Mouse (Mus musculus) stomach, embryonic 14.5 days (tissue): ENCODE data around the gene Klhdc9. TPM values are rescaled to one million over a fixed set of nuclear protein-coding genes. Genes with fewer than 3 reads are reported as not detected.
A peak's percentile ranks its signal among the peaks of the same experiment; 100 is the strongest.

ENCODE experiments used
- ATAC-seq: fragments of 200-750 bp; cut with Nextera tagmentation; 2 replicates; pipeline ENCODE4 v1.8.0; 2017; ENCODE audit warnings: low read depth, moderate TSS enrichment; ENCODE audit not compliant: insufficient number of reproducible peaks, insufficient read depth, low FRiP score
- H3K27ac ChIP-seq: fragments of 300-500 bp; sonication (generic); 2 replicates; pipeline ENCODE4 v1.5.1; 2014; ENCODE audit warnings: mild to moderate bottlenecking, low read length, moderate library complexity, mixed read lengths
- H3K27me3 ChIP-seq: fragments of 300-500 bp; sonication (generic); 2 replicates; pipeline ENCODE4 v1.6.1; 2014; ENCODE audit warnings: low read length, control low read depth, mixed read lengths; ENCODE audit not compliant: control insufficient read depth, insufficient read depth
- H3K36me3 ChIP-seq: fragments of 300-500 bp; sonication (generic); 2 replicates; pipeline ENCODE4 v1.6.1; 2014; ENCODE audit warnings: mild to moderate bottlenecking, control low read depth, low read length, moderate library complexity, mixed read lengths; ENCODE audit not compliant: control insufficient read depth, insufficient read depth
- H3K4me1 ChIP-seq: fragments of 300-500 bp; sonication (generic); 2 replicates; pipeline ENCODE4 v1.6.1; 2014; ENCODE audit warnings: low read length, control low read depth, mixed read lengths; ENCODE audit not compliant: control insufficient read depth, insufficient read depth
- H3K4me2 ChIP-seq: fragments of 300-500 bp; sonication (generic); replicated peaks from 2 replicates; pipeline ENCODE4 v1.6.1; 2014; ENCODE audit warnings: low read depth, low read length, control low read depth
- H3K4me3 ChIP-seq: fragments of 300-500 bp; sonication (generic); 2 replicates; pipeline ENCODE4 v1.5.1; 2014; ENCODE audit warnings: low read depth, low read length, control low read depth
- H3K9ac ChIP-seq: fragments of 300-500 bp; sonication (generic); replicated peaks from 2 replicates; pipeline ENCODE4 v1.6.1; 2014; ENCODE audit warnings: low read depth, mild to moderate bottlenecking, control low read depth, low read length, moderate library complexity, mixed read lengths
- H3K9me3 ChIP-seq: fragments of 300-500 bp; sonication (generic); 2 replicates; pipeline ENCODE4 v1.6.1; 2016; ENCODE audit warnings: low read depth, low read length, control low read depth; ENCODE audit not compliant: control insufficient read depth
- WGBS: fragments of 180-500 bp; shearing (Covaris S2); extraction: QIAGEN DNeasy Blood & Tissue Kit; methylation state at CpG from one replicate; pipeline ENCODE4 v1.1.7; 2014; 5-methylcytosine and 5-hydroxymethylcytosine counted together
- polyA plus RNA-seq: library from polyadenylated mRNA; unstranded; fragments of >200 nt; fragmentation: Nextera tagmentation; extraction: Ambion mirVana; gene quantifications from 2 replicates; pipeline ENCODE4 v1.2.1, GENCODE M21; 2014

Gene Klhdc9
- polyA plus RNA-seq, 1 experiment from 2014 or later, result 1.5 TPM

DNA sequence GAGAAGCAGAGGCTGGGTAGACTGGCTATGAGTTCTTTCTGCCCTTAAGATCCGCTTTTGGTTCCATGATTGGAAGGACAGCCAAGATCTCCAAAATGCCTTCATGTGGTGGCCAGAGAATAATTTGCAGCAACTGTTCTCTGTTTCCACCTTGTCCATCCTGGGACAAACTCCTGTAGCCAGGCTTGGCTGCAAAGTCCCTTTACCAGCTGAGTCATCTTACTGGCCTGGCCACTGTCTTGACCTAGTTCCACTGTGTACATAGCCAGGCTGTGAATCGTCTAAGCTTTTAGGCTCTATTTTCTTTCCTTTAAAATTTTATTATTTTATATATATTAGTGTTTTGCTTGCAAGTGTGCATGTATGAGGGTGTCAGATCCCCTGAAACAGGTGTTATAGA is 11.4 kb downstream of the Klhdc9 start:
- H3K9ac ChIP-seq, result no peak overlapping the region
- no peak for ATAC-seq
- no peaks in the 10 kb centered on the region for H3K36me3 ChIP-seq
- H3K27ac ChIP-seq, result no peak overlapping the region
- no peaks in the 10 kb centered on the region for H3K27me3 ChIP-seq
- WGBS, result 91% methylated on average over 2 of the region's 2 CpGs
- no peak overlapping the region for H3K4me2 ChIP-seq
- H3K4me1 ChIP-seq, result peaks cover 7% of the 10 kb centered on the region; the same call in 1 of the 2 replicates
- H3K4me3 ChIP-seq, result no peak overlapping the region
- 0 out of 2 replicates have a peak, but pooled peaks cover 3% of the 10 kb centered on the region for H3K9me3 ChIP-seq

DNA sequence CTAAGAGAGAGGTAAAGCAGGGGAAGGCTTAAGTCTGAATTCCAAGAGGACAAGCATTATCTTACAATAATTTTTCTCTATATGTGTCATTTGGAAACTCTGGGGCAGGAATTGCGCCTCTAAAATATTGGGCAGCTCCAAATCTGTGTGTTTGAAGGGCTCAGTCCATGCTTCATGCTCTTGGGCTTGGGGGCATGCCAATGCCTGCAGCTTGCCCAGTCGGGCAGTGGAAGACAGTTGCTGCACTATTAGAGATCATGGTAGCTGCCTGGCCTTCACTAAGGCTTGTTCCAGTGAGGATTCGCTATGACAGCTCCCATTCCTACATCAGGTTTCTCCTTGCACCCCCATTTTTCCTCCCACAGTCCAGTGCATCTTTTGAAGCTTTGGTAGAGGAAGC is 11.9 kb downstream of the Klhdc9 start:
- peaks cover 7% of the 10 kb centered on the region; the same call in 1 of the 2 replicates for H3K4me1 ChIP-seq
- no peak overlapping the region for H3K9ac ChIP-seq

DNA sequence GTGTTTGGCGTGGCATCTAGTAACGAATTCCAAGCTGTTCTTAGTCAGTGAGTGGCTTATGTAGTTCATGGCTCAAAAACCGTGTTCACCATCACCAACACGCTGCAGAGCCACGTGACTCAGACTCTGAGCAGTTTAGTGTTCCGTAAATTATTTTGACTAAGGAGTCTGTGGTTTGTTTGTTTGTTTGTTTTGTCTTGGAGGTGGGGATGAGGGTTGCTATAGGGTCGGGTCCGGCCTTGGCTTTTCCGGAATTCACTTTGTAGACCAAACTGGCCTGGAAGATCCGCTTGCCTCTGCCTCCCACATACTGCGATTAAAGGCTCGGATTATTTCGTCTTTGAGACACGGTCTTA is 14.5 kb downstream of the Klhdc9 start:
- ATAC-seq, result peak; percentile 7; the same call in 1 of the 2 replicates
- H3K9ac ChIP-seq, result peak overlapping the region; percentile 76
- H3K36me3 ChIP-seq, result peaks cover 16% of the 10 kb centered on the region; the same call in 1 of the 2 replicates
- peak overlapping the region; percentile 96 for H3K4me3 ChIP-seq
- H3K4me2 ChIP-seq, result peak overlapping the region; percentile 86
- H3K9me3 ChIP-seq, result 0 out of 2 replicates have a peak, but pooled peaks cover 3% of the 10 kb centered on the region
- peak overlapping the region; percentile 10; the same call in 1 of the 2 replicates for H3K27ac ChIP-seq
- WGBS, result 2% methylated on average over 14 of the region's 14 CpGs
- H3K27me3 ChIP-seq, result no peaks in the 10 kb centered on the region
- H3K4me1 ChIP-seq, result peaks cover 7% of the 10 kb centered on the region; the same call in 1 of the 2 replicates

More for the DNA sequence above, 11.9 kb downstream of the Klhdc9 start:
- Histone ChIP-seq H3K4me3 (no peak overlapping the region), H3K27me3 (no peaks in the 10 kb centered on the region), H3K27ac (no peak overlapping the region), H3K36me3 (no peaks in the 10 kb centered on the region), H3K4me2 (no peak overlapping the region), H3K9me3 (0 out of 2 replicates have a peak, but pooled peaks cover 3% of the 10 kb centered on the region)
- ATAC-seq, result no peak
- WGBS, result 93% methylated on average over 3 of the region's 3 CpGs

DNA sequence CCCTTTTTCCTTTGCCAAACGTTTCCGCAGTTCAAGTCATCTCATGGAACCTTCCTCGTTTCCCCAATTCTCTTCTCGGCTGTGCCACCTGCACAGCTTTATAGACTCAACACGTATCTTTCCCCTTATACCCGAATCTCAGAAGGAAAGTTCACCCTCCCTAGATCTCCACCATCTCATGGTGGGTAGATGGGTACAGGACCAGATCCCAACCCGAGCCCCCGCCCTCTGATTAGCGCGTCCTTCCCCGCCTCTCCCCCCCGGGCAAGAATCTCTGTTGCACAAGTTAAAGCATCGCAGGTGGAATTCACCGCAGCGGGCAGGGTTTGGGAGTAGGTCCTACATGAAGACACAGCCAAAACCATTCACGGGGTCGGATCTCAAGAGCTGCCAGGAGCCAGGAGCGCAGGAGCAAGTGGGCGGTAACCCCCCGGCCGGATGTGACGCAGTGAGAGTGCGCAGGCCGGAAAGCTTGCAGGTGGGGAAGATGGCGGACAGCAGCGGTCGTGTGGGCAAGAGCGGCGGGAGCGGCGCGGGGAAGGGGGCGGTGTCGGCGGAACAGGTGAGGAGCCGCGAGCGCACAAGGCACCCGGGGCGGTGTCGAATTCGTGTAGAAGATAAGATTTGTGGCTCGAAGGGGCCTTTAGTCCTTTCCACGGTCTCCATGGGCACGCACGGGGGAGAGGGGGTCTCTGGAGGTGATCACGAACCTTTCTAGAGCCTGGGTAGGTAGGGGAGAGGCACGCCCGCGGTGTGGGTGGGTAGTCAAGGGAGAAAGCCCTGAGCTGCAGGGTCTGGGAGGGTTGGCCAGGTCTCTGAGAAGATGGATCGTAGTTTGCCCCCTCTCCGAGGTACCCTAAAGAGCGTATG is 15.1 kb downstream of the Klhdc9 start, which contains the start of the genes Nit1 and Pfdn2:
TSS of gene Nit1 (minus strand) at position 422 of the 870 bp plus-strand sequence.
TSS of gene Pfdn2 (plus strand) at position 446 of the 870 bp plus-strand sequence.
- peaks cover 7% of the 10 kb centered on the region; the same call in 1 of the 2 replicates for H3K4me1 ChIP-seq
- H3K27ac ChIP-seq, result peak within 1 kb of the TSS; percentile 53; the same call in 1 of the 2 replicates
- ATAC-seq, result peak; percentile 88
- H3K4me3 ChIP-seq, result peak within 1 kb of the TSS; percentile 96
- peak within 1 kb of the TSS; percentile 86 for H3K4me2 ChIP-seq
- peaks cover 22% of the 10 kb centered on the region; the same call in 1 of the 2 replicates for H3K36me3 ChIP-seq
- H3K27me3 ChIP-seq, result no peaks in the 10 kb centered on the region
- peak within 1 kb of the TSS; percentile 76 for H3K9ac ChIP-seq
- WGBS, result 1% methylated on average over 53 of the region's 53 CpGs
- 0 out of 2 replicates have a peak, but pooled peaks cover 3% of the 10 kb centered on the region for H3K9me3 ChIP-seq

DNA sequence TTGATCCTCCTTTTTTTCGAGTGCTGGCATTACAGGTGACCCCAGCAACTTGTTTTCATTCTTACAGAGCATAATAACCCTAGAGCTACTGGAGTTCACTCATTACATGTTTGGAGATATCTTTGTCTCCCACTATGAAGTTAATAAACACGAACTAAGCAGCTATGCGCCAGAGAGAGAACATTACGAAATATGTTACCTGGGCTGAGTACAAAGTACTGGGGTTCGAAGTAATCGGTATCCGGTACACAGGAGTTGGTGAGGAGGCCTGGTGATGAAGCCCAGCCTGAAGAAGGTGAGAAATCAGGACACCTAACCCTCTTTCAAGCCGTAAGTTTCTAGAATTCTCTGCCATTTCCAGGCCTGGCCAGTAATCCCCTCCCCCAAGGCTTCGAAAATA is 15.9 kb downstream of the Klhdc9 start:
- H3K4me3 ChIP-seq, result peak overlapping the region; percentile 96
- H3K27ac ChIP-seq, result no peak overlapping the region
- H3K4me1 ChIP-seq, result peaks cover 7% of the 10 kb centered on the region; the same call in 1 of the 2 replicates
- no peaks in the 10 kb centered on the region for H3K27me3 ChIP-seq
- H3K4me2 ChIP-seq, result peak overlapping the region; percentile 50
- 75% methylated on average over 9 of the region's 9 CpGs for WGBS
- peaks cover 25% of the 10 kb centered on the region; the same call in 1 of the 2 replicates for H3K36me3 ChIP-seq
- H3K9ac ChIP-seq, result peak overlapping the region; percentile 76; the same call in 1 of the 2 replicates
- ATAC-seq, result no peak
- H3K9me3 ChIP-seq, result 0 out of 2 replicates have a peak, but pooled peaks cover 3% of the 10 kb centered on the region

DNA sequence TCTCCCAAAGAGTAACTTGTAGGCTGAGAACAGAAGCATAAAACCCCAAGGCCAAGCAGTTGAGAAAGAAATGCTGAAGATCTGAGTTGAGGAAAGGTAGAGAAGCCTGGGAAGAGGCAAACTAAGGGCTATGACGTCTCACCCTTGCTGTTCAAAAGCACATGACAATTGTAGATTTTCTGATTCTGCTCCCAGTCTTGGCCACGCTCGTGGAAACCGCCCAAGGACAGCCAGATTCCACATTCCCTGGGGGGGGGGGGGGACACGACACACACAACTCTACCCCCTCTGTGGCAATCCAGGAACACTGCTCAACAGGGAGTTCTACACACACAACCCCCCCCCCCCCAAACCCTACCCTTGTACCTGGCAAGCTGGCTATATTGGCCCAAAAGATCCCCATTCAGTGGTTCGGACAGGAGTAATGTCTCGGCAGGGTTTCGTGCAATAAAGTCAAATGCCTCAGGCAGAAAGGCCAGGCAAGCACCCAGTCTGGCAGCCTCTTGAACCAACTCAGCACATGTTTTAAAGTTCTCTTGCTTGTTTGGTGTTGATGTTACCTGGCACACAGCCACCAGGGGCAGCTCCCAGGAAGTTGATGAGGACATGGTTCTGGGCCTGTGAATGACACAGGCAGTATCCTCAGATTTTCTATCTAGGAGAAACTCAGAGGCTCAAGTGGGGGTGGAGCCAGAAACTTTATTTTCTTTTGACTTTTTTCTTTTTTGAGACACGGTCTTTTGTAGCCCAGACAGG is 16.5 kb downstream of the Klhdc9 start:
- WGBS, result 85% methylated on average over 9 of the region's 9 CpGs
- Histone ChIP-seq H3K9me3 (0 out of 2 replicates have a peak, but pooled peaks cover 3% of the 10 kb centered on the region), H3K36me3 (peaks cover 31% of the 10 kb centered on the region), H3K4me2 (peak overlapping the region; percentile 50; the same call in 1 of the 2 replicates), H3K27ac (no peak overlapping the region), H3K4me3 (peak overlapping the region; percentile 96; the same call in 1 of the 2 replicates), H3K4me1 (peaks cover 7% of the 10 kb centered on the region; the same call in 1 of the 2 replicates), H3K9ac (no peak overlapping the region), H3K27me3 (no peaks in the 10 kb centered on the region)
- no peak for ATAC-seq

DNA sequence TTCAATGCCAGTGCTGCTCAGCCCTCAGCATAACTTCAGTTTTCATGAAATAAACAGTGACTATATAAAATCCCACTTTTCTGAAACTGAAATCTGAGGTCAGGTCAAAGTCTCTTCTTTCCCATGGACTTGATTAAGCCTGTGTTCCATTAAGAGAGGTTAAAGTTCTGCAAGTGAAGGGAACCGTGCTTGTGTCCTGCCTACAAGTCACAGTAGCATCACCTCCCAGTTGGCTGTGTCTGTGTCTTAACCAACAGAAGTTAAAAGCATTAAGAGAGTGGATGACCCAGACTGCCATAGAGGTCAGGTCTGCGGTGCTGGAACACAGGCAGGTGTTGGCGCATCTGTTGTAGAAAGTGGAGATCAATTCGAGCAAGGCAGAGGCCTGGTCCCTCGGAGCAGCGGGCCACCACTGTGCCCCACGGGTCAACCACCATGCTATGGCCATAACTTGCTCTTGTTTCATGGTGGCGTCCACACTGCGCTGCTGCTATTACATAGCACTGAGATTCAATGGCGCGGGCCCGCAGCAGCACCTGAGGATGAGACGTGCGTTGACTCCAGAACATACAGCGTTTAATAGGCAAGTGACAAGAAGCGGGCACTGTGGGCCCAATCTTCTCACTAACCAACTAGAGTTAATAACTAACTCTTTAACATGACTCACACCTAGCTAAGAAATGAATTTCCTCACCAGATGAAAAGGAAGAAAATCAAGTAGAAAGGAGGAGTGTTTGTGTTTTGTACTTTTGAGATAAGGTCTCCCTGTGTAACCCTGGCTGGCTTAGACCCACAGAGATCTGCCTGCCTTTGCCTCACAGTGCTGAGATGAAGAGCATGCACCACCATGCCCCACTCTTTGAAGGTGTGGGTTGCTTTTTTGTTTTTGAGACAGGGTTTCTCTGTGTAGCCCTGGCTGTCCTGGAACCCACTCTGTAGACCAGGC is 18.1 kb downstream of the Klhdc9 start:
- Histone ChIP-seq H3K9me3 (0 out of 2 replicates have a peak, but pooled peaks cover 3% of the 10 kb centered on the region), H3K9ac (no peak overlapping the region), H3K4me2 (no peak overlapping the region), H3K36me3 (peaks cover 43% of the 10 kb centered on the region), H3K27me3 (no peaks in the 10 kb centered on the region), H3K4me1 (peaks cover 7% of the 10 kb centered on the region; the same call in 1 of the 2 replicates), H3K4me3 (no peak overlapping the region), H3K27ac (no peak overlapping the region)
- no peak for ATAC-seq
- WGBS, result 88% methylated on average over 16 of the region's 16 CpGs
